Mouse (Mus musculus) MEL (cell line): ENCODE results near the gene Syt1.

Experiments used
- CTCF ChIP-seq, 3 experiments: IDR thresholded peaks in 2 of 3; conservative IDR thresholded peaks in 1 of 3; 2 replicates each; pipeline ENCODE4 v1.5.1; 2011 to 2012; ENCODE audit warnings: low read length in 3 of 3, low read depth in 2 of 3, mild to moderate bottlenecking in 2 of 3, improper control_type of control experiment in 1 of 3, inconsistent platforms in 1 of 3, mixed read lengths in 1 of 3, moderate library complexity in 1 of 3; ENCODE audit not compliant: control insufficient read depth in 1 of 3, insufficient read depth in 1 of 3, poor library complexity in 1 of 3, severe bottlenecking in 1 of 3
- ELF1 ChIP-seq: IDR thresholded peaks from 2 replicates; pipeline ENCODE4 v1.6.1; 2014; ENCODE audit warnings: low read depth, mild to moderate bottlenecking, inconsistent platforms, low read length, improper control_type of control experiment, moderate library complexity
- ETS1 ChIP-seq: IDR thresholded peaks from 2 replicates; pipeline ENCODE4 v1.6.1; 2012; ENCODE audit warnings: low read depth, mild to moderate bottlenecking, inconsistent platforms, low read length, improper control_type of control experiment, moderate library complexity
- GATA1 ChIP-seq: IDR thresholded peaks from 2 replicates; pipeline ENCODE4 v1.6.1; 2011; ENCODE audit warnings: low read depth, low read length, improper control_type of control experiment
- HCFC1 ChIP-seq: IDR thresholded peaks from 2 replicates; pipeline ENCODE4 v1.6.1; 2012; ENCODE audit warnings: low read depth, mild to moderate bottlenecking, inconsistent platforms, low read length, improper control_type of control experiment, moderate library complexity
- MEF2A ChIP-seq: IDR thresholded peaks from 2 replicates; pipeline ENCODE4 v1.6.1; 2014; ENCODE audit warnings: low read depth, mild to moderate bottlenecking, inconsistent platforms, low read length, improper control_type of control experiment; ENCODE audit not compliant: poor library complexity, insufficient replicate concordance, severe bottlenecking; ENCODE audit errors: extremely low read depth
- POLR2A ChIP-seq, 2 experiments: IDR thresholded peaks; 2 replicates each; pipeline ENCODE4 v1.6.1; 2011 to 2012; ENCODE audit warnings: low read length in 2 of 2, mild to moderate bottlenecking in 2 of 2, control low read depth in 1 of 2, improper control_type of control experiment in 1 of 2, low read depth in 1 of 2, moderate library complexity in 1 of 2; ENCODE audit not compliant: control insufficient read depth in 1 of 2, insufficient read depth in 1 of 2, poor library complexity in 1 of 2
- SMC3 ChIP-seq: IDR thresholded peaks from 2 replicates; pipeline ENCODE4 v1.6.1; 2011; ENCODE audit warnings: low read depth, low read length, improper control_type of control experiment
- TCF12 ChIP-seq: IDR thresholded peaks from 2 replicates; pipeline ENCODE4 v1.6.1; 2014; ENCODE audit warnings: low read depth, mild to moderate bottlenecking, inconsistent platforms, low read length, improper control_type of control experiment, moderate library complexity
- UBTF ChIP-seq: IDR thresholded peaks from 2 replicates; pipeline ENCODE4 v1.6.1; 2012; ENCODE audit warnings: low read depth, mild to moderate bottlenecking, inconsistent platforms, low read length, improper control_type of control experiment, moderate library complexity, borderline replicate concordance; ENCODE audit not compliant: insufficient read depth
- ZMIZ1 ChIP-seq: IDR thresholded peaks from 2 replicates; pipeline ENCODE4 v1.6.1; 2012; ENCODE audit warnings: low read depth, mild to moderate bottlenecking, inconsistent platforms, low read length, improper control_type of control experiment, moderate library complexity

DNA sequence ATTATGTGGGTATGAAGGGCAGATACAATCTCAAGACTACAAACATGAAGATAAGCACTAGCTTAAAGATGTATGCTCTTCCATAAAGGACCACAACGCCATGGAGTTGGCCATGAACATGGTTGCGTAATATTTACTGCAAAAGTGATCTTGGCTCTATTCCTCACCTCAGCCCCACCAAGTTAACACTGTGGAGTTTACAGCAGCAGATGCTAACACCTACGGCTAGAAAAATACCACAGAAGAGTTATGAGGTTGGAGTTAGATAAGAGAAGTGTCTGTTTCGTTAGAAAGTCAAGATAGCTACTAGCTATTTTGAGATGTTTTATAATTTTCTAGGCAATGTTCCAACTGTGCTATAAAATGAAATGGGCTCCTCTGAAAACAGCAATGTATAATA lies 353.9 kb downstream of the Syt1 start:
- TF ChIP-seq POLR2A (IDR thresholded peaks at IDR 0.05; ENCODE audit: control insufficient read depth in 1 of 2, insufficient read depth in 1 of 2, low read depth in 1 of 2, low read length in 2 of 2, poor library complexity in 1 of 2) (no peak), HCFC1 (no peak), MEF2A (no peak), TCF12 (no peak), CTCF (IDR thresholded peaks at IDR 0.05 in 2 of 3, conservative IDR thresholded peaks at IDR 0.05 in 1 of 3; ENCODE audit: control insufficient read depth in 1 of 3, insufficient read depth in 1 of 3, low read depth in 2 of 3, low read length in 3 of 3, poor library complexity in 1 of 3, severe bottlenecking in 1 of 3) (no peak), ELF1 (no peak), ETS1 (no peak), ZMIZ1 (no peak), UBTF (no peak), GATA1 (peak; percentile 42), SMC3 (no peak)
